Mouse (Mus musculus): ENCODE measurements around the gene Neurod4. TPM values are rescaled to one million over a fixed set of nuclear protein-coding genes. Genes with fewer than 3 reads are reported as not detected.
"Not testable (repeated sequence)": the region's sequence is repeated elsewhere in the genome, so short reads cannot be mapped to it uniquely, and the experiment has no call there.

Neurod4 gene
- polyA plus RNA-seq, 1 experiment from 2014 or later = not detected

GRCm38 (mm10) chr10:130311534-130312227 lies 31.6 kb upstream of the Neurod4 start:
- Histone ChIP-seq H3K4me1 (ENCODE audit: control insufficient read depth, low read depth, low read length) (no peaks in the 10 kb centered on the region), H3K9ac (ENCODE audit: low read depth, low read length) (no peak overlapping the region), H3K4me3 (ENCODE audit: low read depth, low read length) (no peak overlapping the region), H3K27ac (ENCODE audit: low read length) (no peak overlapping the region), H3K27me3 (ENCODE audit: control insufficient read depth, insufficient read depth, low read depth, low read length) (no peaks in the 10 kb centered on the region), H3K9me3 (replicated peaks; ENCODE audit: control insufficient read depth, low read length) (no peaks in the 10 kb centered on the region), H3K4me2 (ENCODE audit: low read depth, low read length) (no peak overlapping the region), H3K36me3 (ENCODE audit: control insufficient read depth, insufficient read depth) (no peaks in the 10 kb centered on the region)
- 38% methylated on average over 2 of the region's 2 CpGs for WGBS (ENCODE audit: insufficient replicate concordance)
- ATAC-seq (ENCODE audit: low read depth) = no peak

- not testable (repeated sequence) for H3K9ac ChIP-seq (ENCODE audit: low read depth, low read length); H3K4me1 ChIP-seq (ENCODE audit: control insufficient read depth, low read depth, low read length); H3K27me3 ChIP-seq (ENCODE audit: control insufficient read depth, insufficient read depth, low read depth, low read length); H3K4me3 ChIP-seq (ENCODE audit: low read depth, low read length); H3K9me3 ChIP-seq (replicated peaks; ENCODE audit: control insufficient read depth, low read length); H3K27ac ChIP-seq (ENCODE audit: low read length); H3K36me3 ChIP-seq (ENCODE audit: control insufficient read depth, insufficient read depth); ATAC-seq (ENCODE audit: low read depth); H3K4me2 ChIP-seq (ENCODE audit: low read depth, low read length)
- WGBS (ENCODE audit: insufficient replicate concordance) = 63% methylated on average over 3 of the region's 5 CpGs
Observed at GRCm38 (mm10) chr10:130304138-130304537, 24.1 kb upstream of the Neurod4 start.

GRCm38 (mm10) chr10:130298748-130299147 lies 18.7 kb upstream of the Neurod4 start:
- H3K9ac ChIP-seq (ENCODE audit: low read depth, low read length); H3K4me3 ChIP-seq (ENCODE audit: low read depth, low read length); H3K27me3 ChIP-seq (ENCODE audit: control insufficient read depth, insufficient read depth, low read depth, low read length); H3K4me2 ChIP-seq (ENCODE audit: low read depth, low read length); ATAC-seq (ENCODE audit: low read depth); H3K27ac ChIP-seq (ENCODE audit: low read length); H3K36me3 ChIP-seq (ENCODE audit: control insufficient read depth, insufficient read depth); H3K9me3 ChIP-seq (replicated peaks; ENCODE audit: control insufficient read depth, low read length); H3K4me1 ChIP-seq (ENCODE audit: control insufficient read depth, low read depth, low read length): not testable (repeated sequence)
- WGBS (ENCODE audit: insufficient replicate concordance) = 10% methylated on average over 4 of the region's 4 CpGs

GRCm38 (mm10) chr10:130293741-130294408 lies 13.8 kb upstream of the Neurod4 start:
- ATAC-seq (ENCODE audit: low read depth) = no peak
- Histone ChIP-seq H3K36me3 (ENCODE audit: control insufficient read depth, insufficient read depth) (no peaks in the 10 kb centered on the region), H3K9me3 (replicated peaks; ENCODE audit: control insufficient read depth, low read length) (no peaks in the 10 kb centered on the region), H3K27me3 (ENCODE audit: control insufficient read depth, insufficient read depth, low read depth, low read length) (no peaks in the 10 kb centered on the region), H3K4me2 (ENCODE audit: low read depth, low read length) (no peak overlapping the region), H3K27ac (ENCODE audit: low read length) (no peak overlapping the region), H3K4me1 (ENCODE audit: control insufficient read depth, low read depth, low read length) (no peaks in the 10 kb centered on the region), H3K9ac (ENCODE audit: low read depth, low read length) (no peak overlapping the region), H3K4me3 (ENCODE audit: low read depth, low read length) (no peak overlapping the region)
- 24% methylated on average over 3 of the region's 3 CpGs for WGBS (ENCODE audit: insufficient replicate concordance)

- Histone ChIP-seq H3K4me3 (ENCODE audit: low read depth, low read length) (no peak overlapping the region), H3K4me1 (ENCODE audit: control insufficient read depth, low read depth, low read length) (no peaks in the 10 kb centered on the region), H3K9ac (ENCODE audit: low read depth, low read length) (no peak overlapping the region), H3K9me3 (replicated peaks; ENCODE audit: control insufficient read depth, low read length) (no peaks in the 10 kb centered on the region), H3K27ac (ENCODE audit: low read length) (no peak overlapping the region), H3K27me3 (ENCODE audit: control insufficient read depth, insufficient read depth, low read depth, low read length) (no peaks in the 10 kb centered on the region), H3K36me3 (ENCODE audit: control insufficient read depth, insufficient read depth) (no peaks in the 10 kb centered on the region), H3K4me2 (ENCODE audit: low read depth, low read length) (no peak overlapping the region)
- 40% methylated on average over 3 of the region's 3 CpGs for WGBS (ENCODE audit: insufficient replicate concordance)
- no peak for ATAC-seq (ENCODE audit: low read depth)
Observed at GRCm38 (mm10) chr10:130288007-130288406, 8.0 kb upstream of the Neurod4 start.

GRCm38 (mm10) chr10:130287201-130287600 lies 7.2 kb upstream of the Neurod4 start:
- Histone ChIP-seq H3K27ac (ENCODE audit: low read length) (no peak overlapping the region), H3K4me3 (ENCODE audit: low read depth, low read length) (no peak overlapping the region), H3K9ac (ENCODE audit: low read depth, low read length) (no peak overlapping the region), H3K36me3 (ENCODE audit: control insufficient read depth, insufficient read depth) (no peaks in the 10 kb centered on the region), H3K9me3 (replicated peaks; ENCODE audit: control insufficient read depth, low read length) (no peaks in the 10 kb centered on the region), H3K4me2 (ENCODE audit: low read depth, low read length) (no peak overlapping the region), H3K4me1 (ENCODE audit: control insufficient read depth, low read depth, low read length) (no peaks in the 10 kb centered on the region), H3K27me3 (ENCODE audit: control insufficient read depth, insufficient read depth, low read depth, low read length) (no peaks in the 10 kb centered on the region)
- ATAC-seq (ENCODE audit: low read depth) = no peak
- 45% methylated on average over 1 of the region's 1 CpGs for WGBS (ENCODE audit: insufficient replicate concordance)

- WGBS (ENCODE audit: insufficient replicate concordance) = 24% methylated on average over 1 of the region's 1 CpGs
Observed at GRCm38 (mm10) chr10:130281982-130282449, 2.0 kb upstream of the Neurod4 start.

GRCm38 (mm10) chr10:130276496-130276895 lies 3.5 kb downstream of the Neurod4 start:
- H3K9ac ChIP-seq (ENCODE audit: low read depth, low read length) = no peak overlapping the region
- no peaks in the 10 kb centered on the region for H3K9me3 ChIP-seq (replicated peaks; ENCODE audit: control insufficient read depth, low read length)
- no peak overlapping the region for H3K4me3 ChIP-seq (ENCODE audit: low read depth, low read length)
- H3K36me3 ChIP-seq (ENCODE audit: control insufficient read depth, insufficient read depth) = no peaks in the 10 kb centered on the region
- H3K27ac ChIP-seq (ENCODE audit: low read length) = no peak overlapping the region
- H3K4me1 ChIP-seq (ENCODE audit: control insufficient read depth, low read depth, low read length) = no peaks in the 10 kb centered on the region
- WGBS (ENCODE audit: insufficient replicate concordance) = 42% methylated on average over 2 of the region's 2 CpGs
- no peaks in the 10 kb centered on the region for H3K27me3 ChIP-seq (ENCODE audit: control insufficient read depth, insufficient read depth, low read depth, low read length)
- H3K4me2 ChIP-seq (ENCODE audit: low read depth, low read length) = no peak overlapping the region
- no peak for ATAC-seq (ENCODE audit: low read depth)

More at GRCm38 (mm10) chr10:130281982-130282449, 2.0 kb upstream of the Neurod4 start:
- no peak overlapping the region for H3K9ac ChIP-seq (ENCODE audit: low read depth, low read length)
- no peaks in the 10 kb centered on the region for H3K36me3 ChIP-seq (ENCODE audit: control insufficient read depth, insufficient read depth)
- H3K4me3 ChIP-seq (ENCODE audit: low read depth, low read length) = no peak overlapping the region
- H3K9me3 ChIP-seq (replicated peaks; ENCODE audit: control insufficient read depth, low read length) = no peaks in the 10 kb centered on the region
- H3K27ac ChIP-seq (ENCODE audit: low read length) = no peak overlapping the region
- H3K27me3 ChIP-seq (ENCODE audit: control insufficient read depth, insufficient read depth, low read depth, low read length) = no peaks in the 10 kb centered on the region
- H3K4me2 ChIP-seq (ENCODE audit: low read depth, low read length) = no peak overlapping the region
- H3K4me1 ChIP-seq (ENCODE audit: control insufficient read depth, low read depth, low read length) = no peaks in the 10 kb centered on the region
- ATAC-seq (ENCODE audit: low read depth) = no peak

- Histone ChIP-seq H3K4me2 (ENCODE audit: low read depth, low read length) (no peak overlapping the region), H3K27ac (ENCODE audit: low read length) (no peak overlapping the region), H3K9me3 (replicated peaks; ENCODE audit: control insufficient read depth, low read length) (no peaks in the 10 kb centered on the region), H3K27me3 (ENCODE audit: control insufficient read depth, insufficient read depth, low read depth, low read length) (no peaks in the 10 kb centered on the region), H3K36me3 (ENCODE audit: control insufficient read depth, insufficient read depth) (no peaks in the 10 kb centered on the region), H3K4me1 (ENCODE audit: control insufficient read depth, low read depth, low read length) (no peaks in the 10 kb centered on the region), H3K4me3 (ENCODE audit: low read depth, low read length) (no peak overlapping the region), H3K9ac (ENCODE audit: low read depth, low read length) (no peak overlapping the region)
- ATAC-seq (ENCODE audit: low read depth) = no peak
- WGBS (ENCODE audit: insufficient replicate concordance) = 51% methylated on average over 2 of the region's 2 CpGs
Observed at GRCm38 (mm10) chr10:130275759-130276158, 4.3 kb downstream of the Neurod4 start.
